Mouse (Mus musculus) layer of hippocampus, adult 11-12 months (tissue): ENCODE results near the gene Metap1d.

Source experiments
- DNase-seq: peaks from one replicate; pipeline ENCODE4 v3.0.0; 2022; ENCODE audit warnings: low spot score

Metap1d gene

DNA sequence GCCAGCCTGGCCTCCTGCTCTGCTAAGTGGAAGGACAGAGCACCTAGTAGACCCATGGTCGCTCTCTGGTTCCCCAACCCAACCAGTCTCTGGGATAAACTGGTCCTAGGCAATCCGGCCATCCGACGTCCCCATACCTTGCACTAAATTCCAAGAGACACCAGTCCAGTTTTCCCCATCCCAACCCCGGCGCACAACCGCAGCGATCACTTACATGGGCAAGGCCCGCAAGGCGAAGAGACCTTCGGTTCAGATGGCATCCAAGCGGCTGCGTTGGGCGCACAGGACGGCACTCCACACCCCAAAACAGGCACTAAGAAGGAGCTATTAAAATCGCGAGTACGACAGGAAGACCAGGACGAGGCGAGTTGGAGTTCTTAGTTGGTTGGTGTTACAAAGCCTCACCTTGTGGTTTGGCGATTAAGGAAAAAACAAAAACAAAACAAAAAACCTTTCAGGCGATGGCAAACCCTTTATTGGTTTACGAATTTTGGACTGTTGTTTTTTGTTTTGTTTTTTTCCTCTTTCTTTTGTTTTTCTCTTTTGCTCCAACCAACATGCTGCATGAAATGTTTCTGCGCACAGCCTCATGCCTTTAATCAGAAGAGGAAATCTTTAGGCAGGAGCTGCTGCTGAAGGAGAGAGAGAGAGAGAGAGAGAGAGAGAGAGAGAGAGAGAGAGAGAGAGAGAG lies 74.4 kb downstream of the Metap1d start:
- no peak for DNase-seq

DNA sequence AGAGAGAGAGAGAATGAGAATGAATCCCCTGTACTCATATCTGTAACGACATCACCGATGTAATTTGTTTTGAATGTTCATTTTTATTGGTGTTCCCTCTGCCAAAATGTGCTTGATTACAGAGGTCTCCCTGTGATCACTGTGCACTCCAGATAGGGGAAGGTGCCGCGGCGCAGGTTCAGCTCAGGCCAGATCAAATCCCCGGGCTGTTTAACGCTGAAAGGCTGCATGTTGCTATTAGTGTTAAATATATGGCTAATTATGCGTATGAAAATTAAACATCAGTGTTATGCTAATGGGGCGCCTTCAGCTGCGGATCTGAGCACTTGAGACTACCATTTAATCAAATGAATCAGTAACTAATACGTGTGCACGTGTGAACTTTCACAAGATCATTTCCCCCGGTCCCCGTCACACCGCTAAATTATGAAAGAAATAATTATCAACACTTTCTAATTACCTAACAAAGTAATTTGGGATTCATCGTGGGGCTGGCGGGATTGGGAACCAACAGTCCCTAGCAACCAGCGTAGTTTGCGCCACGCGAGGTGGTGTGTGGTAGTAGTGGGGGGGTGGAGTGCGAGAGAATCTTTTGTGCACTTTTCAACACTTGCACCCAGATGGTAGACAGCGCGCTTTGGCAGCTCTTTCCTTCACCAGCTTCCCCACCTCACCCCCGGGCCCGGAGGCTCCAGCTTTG lies 75.1 kb downstream of the Metap1d start, which contains the start of gene Dlx1:
Gene Dlx1 (plus strand): TSS at position 100 of the 700 bp plus-strand sequence.
- no peak for DNase-seq

GRCm38 (mm10) chr2:71528714-71529510 lies 75.8 kb downstream of the Metap1d start:
- DNase-seq: no peak

GRCm38 (mm10) chr2:71529511-71530351 lies 76.7 kb downstream of the Metap1d start:
- no peak for DNase-seq

DNA sequence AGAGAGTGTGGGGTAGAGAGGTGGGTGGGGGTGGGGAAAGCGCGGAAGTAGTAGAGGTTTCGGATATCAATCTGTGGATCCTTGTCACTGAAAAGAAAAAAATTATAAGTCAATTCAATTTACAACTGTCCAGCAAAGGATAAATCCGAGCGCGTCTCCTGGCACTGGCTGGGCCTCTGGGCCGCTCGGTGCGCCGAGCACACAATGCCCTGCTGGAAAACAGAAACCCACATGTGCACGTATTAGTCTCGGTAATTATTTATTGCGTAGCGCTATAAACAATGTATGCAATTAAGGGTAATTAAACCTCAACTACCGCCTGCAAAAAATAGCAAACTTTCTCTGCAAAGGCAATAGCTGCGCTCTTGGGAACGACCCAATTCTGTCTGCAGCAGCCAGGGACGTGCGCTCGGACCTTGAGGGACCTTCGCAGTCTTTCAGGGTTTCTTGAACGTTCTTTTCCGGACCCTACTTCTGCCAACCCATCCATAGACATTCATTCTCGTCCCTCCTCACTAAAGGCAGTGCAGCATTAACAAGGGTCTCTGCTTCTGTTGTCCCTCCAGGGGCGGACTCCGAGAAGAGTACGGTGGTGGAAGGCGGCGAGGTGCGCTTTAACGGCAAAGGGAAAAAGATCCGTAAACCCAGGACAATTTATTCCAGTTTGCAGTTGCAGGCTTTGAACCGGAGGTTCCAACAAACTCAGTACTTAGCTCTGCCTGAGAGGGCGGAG lies 77.5 kb downstream of the Metap1d start:
- DNase-seq: no peak

- DNase-seq: no peak
These were observed 78.1 kb downstream of the Metap1d start for GRCm38 (mm10) chr2:71531124-71531590.

GRCm38 (mm10) chr2:71531990-71532970 lies 79.2 kb downstream of the Metap1d start:
- DNase-seq: no peak

DNA sequence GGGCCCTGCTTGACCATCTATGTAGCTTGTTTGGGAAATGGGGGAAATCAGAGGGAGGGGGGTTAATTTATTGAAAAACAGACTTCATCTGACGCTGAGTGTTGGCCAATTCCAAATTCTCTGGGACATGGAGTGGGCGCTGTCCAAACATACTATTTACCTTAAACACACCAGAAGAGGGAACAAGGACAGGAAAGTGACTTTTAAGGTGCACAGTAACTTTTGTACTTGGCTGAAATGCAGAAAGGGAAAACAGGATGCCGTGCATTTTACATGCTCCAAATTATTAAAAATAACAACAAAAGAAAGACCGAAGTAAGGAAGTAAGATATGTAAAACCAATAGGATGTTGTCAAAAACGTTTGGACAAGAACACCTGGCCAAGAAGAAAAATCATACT lies 80.0 kb downstream of the Metap1d start:
- DNase-seq: no peak

GRCm38 (mm10) chr2:71534242-71535052 lies 81.4 kb downstream of the Metap1d start:
- DNase-seq: no peak

- DNase-seq: no peak
These were observed 87.7 kb downstream of the Metap1d start for GRCm38 (mm10) chr2:71540611-71541417.

GRCm38 (mm10) chr2:71541418-71542226 lies 88.5 kb downstream of the Metap1d start:
- no peak for DNase-seq

DNA sequence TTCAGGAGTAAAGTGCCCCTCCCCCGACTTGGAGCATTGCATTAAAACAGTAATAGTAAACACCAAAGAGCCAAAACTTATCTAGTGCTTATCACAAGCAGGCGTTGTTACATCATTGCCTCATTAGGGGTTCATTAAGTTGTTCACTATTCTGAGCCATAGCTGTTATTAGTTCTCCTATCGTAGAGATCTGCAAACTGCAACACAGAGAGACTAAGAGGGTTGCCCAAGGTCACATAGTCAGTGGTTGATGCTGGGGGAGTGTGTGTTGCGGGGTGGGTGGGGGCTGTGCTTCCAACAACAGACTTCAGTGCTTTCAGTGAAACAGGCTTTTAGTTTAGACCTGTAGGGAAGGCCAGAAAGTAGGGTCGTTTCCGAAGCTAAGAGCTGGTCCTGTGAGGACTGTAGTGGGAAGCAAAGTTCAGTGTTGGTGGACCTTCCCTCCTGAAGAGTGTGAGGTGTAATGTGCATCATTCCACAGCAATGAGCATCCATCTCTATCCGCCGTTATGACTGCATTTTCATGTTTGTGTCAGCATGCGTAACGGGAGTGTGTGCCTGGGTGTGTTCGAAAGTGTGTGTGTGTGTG lies 89.2 kb downstream of the Metap1d start:
- DNase-seq: no peak

GRCm38 (mm10) chr2:71542816-71543301 lies 89.8 kb downstream of the Metap1d start:
- DNase-seq: no peak

- DNase-seq: no peak
These were observed 90.5 kb downstream of the Metap1d start for GRCm38 (mm10) chr2:71543531-71543930.

GRCm38 (mm10) chr2:71543948-71544347 lies 90.9 kb downstream of the Metap1d start:
- no peak for DNase-seq
